Mouse (Mus musculus): ENCODE results near the gene Abcf1. TPM values are rescaled to one million over a fixed set of nuclear protein-coding genes. Genes with fewer than 3 reads are reported as not detected.

The Abcf1 gene
- total and polyA plus RNA-seq, 3 experiments, result 52.8 to 290 (median 110) TPM

- Histone ChIP-seq H3K9ac (ENCODE audit: insufficient read depth, low read depth) (peak within 1 kb of the TSS; percentile 100), H3K9me3 (replicated peaks; ENCODE audit: low read length) (no peaks in the 10 kb centered on the region), H3K27me3 (replicated peaks) (no peaks in the 10 kb centered on the region), H3K27ac (ENCODE audit: insufficient read depth, low read depth) (peak within 1 kb of the TSS; percentile 91), H3K4me3 (replicated peaks in 1 of 3; ENCODE audit: low read depth in 2 of 3, low read length in 2 of 3, poor library complexity in 1 of 3) (peak within 1 kb of the TSS; percentile 77 to 92 (median 89)), H3K4me2 (ENCODE audit: insufficient read depth, low read depth, poor library complexity, severe bottlenecking) (peak within 1 kb of the TSS; percentile 97), H3K79me2 (replicated peaks; ENCODE audit: control insufficient read depth, extremely low read depth, insufficient read depth, poor library complexity, severe bottlenecking) (peaks cover 47% of the 10 kb centered on the region), H3K36me3 (replicated peaks in 1 of 2; ENCODE audit: control insufficient read depth in 1 of 2, insufficient read depth in 1 of 2, low read length in 1 of 2) (peaks cover 31 to 63% of the 10 kb centered on the region in 2 experiments), H3K4me1 (ENCODE audit: control insufficient read depth in 1 of 2, insufficient read depth in 2 of 2) (peaks cover 6 to 50% of the 10 kb centered on the region in 2 experiments; a peak in 3 of 4 replicates)
- dilution Hi-C loops (cut with MboI; ENCODE audit: extremely low pct_ligation_motif_present, extremely low pct_unique_long_range_greater_than_20kb, low sequenced_read_pairs), result no loop called here
- in situ Hi-C loops (cut with MboI; ENCODE audit: low pct_ligation_motif_present, low pct_unique_long_range_greater_than_20kb, low sequenced_read_pairs), result no loop called here
- DNase-seq (ENCODE audit: extremely low read depth), result peak; percentile 98
- peak; percentile 63 for TF ChIP-seq MEF2A (IDR thresholded peaks at IDR 0.05; ENCODE audit: borderline replicate concordance, low read depth, low read length)
- TF ChIP-seq MAX (IDR thresholded peaks at IDR 0.05; ENCODE audit: low read length), result peak; percentile 95
- TF ChIP-seq IRF4 (IDR thresholded peaks at IDR 0.05; ENCODE audit: low read depth, low read length), result peak; percentile 53; the same call in 1 of the 2 replicates
- TF ChIP-seq ZC3H11A (IDR thresholded peaks at IDR 0.05; ENCODE audit: low read depth, low read length), result no peak
- TF ChIP-seq ETS1 (conservative IDR thresholded peaks at IDR 0.05; ENCODE audit: low read depth, low read length), result 0 out of 2 replicates have a peak, but pooled peaks have one; percentile 31
- TF ChIP-seq JUN (IDR thresholded peaks at IDR 0.05; ENCODE audit: insufficient read depth, low read depth, low read length), result no peak
- TF ChIP-seq JUND (conservative IDR thresholded peaks at IDR 0.05; ENCODE audit: low read depth, low read length), result no peak
- TF ChIP-seq USF2 (conservative IDR thresholded peaks at IDR 0.05; ENCODE audit: low read depth, low read length), result peak; percentile 28; the same call in 1 of the 2 replicates
- no peak for TF ChIP-seq UBTF (IDR thresholded peaks at IDR 0.05; ENCODE audit: low read depth, low read length)
- peak; percentile 97 for TF ChIP-seq MXI1 (IDR thresholded peaks at IDR 0.05; ENCODE audit: low read depth, low read length)
- peak; percentile 99 for TF ChIP-seq NELFE (IDR thresholded peaks at IDR 0.05; ENCODE audit: low read depth, low read length)
- TF ChIP-seq RAD21 (IDR thresholded peaks at IDR 0.05; ENCODE audit: low read depth, low read length), result no peak
- 0 out of 2 replicates have a peak, but pooled peaks have one; percentile 26 for TF ChIP-seq MAFK (IDR thresholded peaks at IDR 0.05; ENCODE audit: insufficient replicate concordance, low read length)
- TF ChIP-seq USF1 (IDR thresholded peaks at IDR 0.05; ENCODE audit: low read depth, low read length), result peak; percentile 59
- TF ChIP-seq CHD2 (IDR thresholded peaks at IDR 0.05; ENCODE audit: low read length), result peak; percentile 66; the same call in 1 of the 2 replicates
- TF ChIP-seq CHD1 (IDR thresholded peaks at IDR 0.05; ENCODE audit: low read depth, low read length), result peak; percentile 11; the same call in 1 of the 2 replicates
- TF ChIP-seq SIN3A (IDR thresholded peaks at IDR 0.05; ENCODE audit: low read length), result peak; percentile 95
- peak; percentile 97 for TF ChIP-seq ZMIZ1 (IDR thresholded peaks at IDR 0.05; ENCODE audit: low read depth, low read length)
- no peak for TF ChIP-seq ZKSCAN1 (IDR thresholded peaks at IDR 0.05; ENCODE audit: borderline replicate concordance, low read depth, low read length)
- TF ChIP-seq NRF1 (IDR thresholded peaks at IDR 0.05; ENCODE audit: low read depth, low read length), result peak; percentile 89
- TF ChIP-seq PAX5 (IDR thresholded peaks at IDR 0.05; ENCODE audit: low read length), result no peak
- no peak for TF ChIP-seq RCOR1 (conservative IDR thresholded peaks at IDR 0.05; ENCODE audit: low read depth, low read length)
- TF ChIP-seq TCF12 (IDR thresholded peaks at IDR 0.05; ENCODE audit: low read depth, low read length), result peak; percentile 97
- TF ChIP-seq POLR2AphosphoS2 (IDR thresholded peaks at IDR 0.05; ENCODE audit: low read depth, low read length), result no peak; the same call in 1 of the 2 replicates
- TF ChIP-seq ELF1 (IDR thresholded peaks at IDR 0.05; ENCODE audit: low read depth, low read length), result peak; percentile 98
- no peak for TF ChIP-seq ZNF384 (IDR thresholded peaks at IDR 0.05; ENCODE audit: low read depth, low read length)
- TF ChIP-seq E2F4 (IDR thresholded peaks at IDR 0.05; ENCODE audit: insufficient replicate concordance, low read depth, low read length), result 0 out of 2 replicates have a peak, but pooled peaks have one; percentile 70
- peak; percentile 73; the same call in 1 of the 2 replicates for TF ChIP-seq KAT2A (IDR thresholded peaks at IDR 0.05; ENCODE audit: insufficient replicate concordance, low read length)
- TF ChIP-seq GABPA (IDR thresholded peaks at IDR 0.05; ENCODE audit: insufficient replicate concordance, low read depth, low read length), result no peak
- peak; percentile 99 for TF ChIP-seq POLR2A (IDR thresholded peaks at IDR 0.05; ENCODE audit: low read depth, low read length)
- peak; percentile 98 for TF ChIP-seq TBP (conservative IDR thresholded peaks at IDR 0.05; ENCODE audit: low read depth, low read length)
- TF ChIP-seq BHLHE40 (IDR thresholded peaks at IDR 0.05; ENCODE audit: low read depth, low read length), result peak; percentile 45
- TF ChIP-seq MAZ (IDR thresholded peaks at IDR 0.05; ENCODE audit: low read depth, low read length), result peak; percentile 79
- peak in 1 of 2 experiments; percentile 42; a peak in 2 of 4 replicates for TF ChIP-seq CTCF (conservative IDR thresholded peaks at IDR 0.05 in 1 of 2, IDR thresholded peaks at IDR 0.05 in 1 of 2; ENCODE audit: low read depth in 2 of 2, low read length in 2 of 2)
- no peak for TF ChIP-seq EP300 (IDR thresholded peaks at IDR 0.05; ENCODE audit: low read length)
- no peak for TF ChIP-seq SMC3 (IDR thresholded peaks at IDR 0.05; ENCODE audit: low read depth, low read length)
- peak; percentile 80 for TF ChIP-seq HCFC1 (IDR thresholded peaks at IDR 0.05; ENCODE audit: low read depth, low read length)
- peak; percentile 98 for TF ChIP-seq MYC (IDR thresholded peaks at IDR 0.05; ENCODE audit: low read depth, low read length)
These were observed 53.0 kb downstream of the Abcf1 start, which contains the start of the genes Mrps18b and Ppp1r10 for GRCm38 (mm10) chr17:35916297-35917142. TSS of gene Mrps18b (minus strand) at chr17:35916389. TSS of gene Ppp1r10 (plus strand) at chr17:35916434.
